Mouse (Mus musculus) olfactory bulb, adult 2 months (tissue): Measurements from ENCODE around the gene Myzap. TPM values are rescaled to one million over a fixed set of nuclear protein-coding genes. Genes with fewer than 3 reads are reported as not detected.
"Not testable (repeated sequence)": the region's sequence is repeated elsewhere in the genome, so short reads cannot be mapped to it uniquely, and the experiment has no call there.

ENCODE experiments used
- H3K27ac ChIP-seq: fragments of 200-500 bp; 2 replicates; pipeline ENCODE4 v1.5.1; 2012; ENCODE audit warnings: low read depth, low read length; ENCODE audit not compliant: insufficient read depth
- H3K4me1 ChIP-seq: fragments of 200-500 bp; 2 replicates; pipeline ENCODE4 v1.6.1; 2012; ENCODE audit warnings: low read length; ENCODE audit not compliant: control insufficient read depth, insufficient read depth
- H3K4me3 ChIP-seq: fragments of 200-500 bp; 2 replicates; pipeline ENCODE4 v1.5.1; 2012; ENCODE audit warnings: mild to moderate bottlenecking, low read depth, low read length, moderate library complexity; ENCODE audit not compliant: insufficient read depth
- CTCF ChIP-seq: fragments of 200-500 bp; IDR thresholded peaks from 2 replicates; pipeline ENCODE4 v1.5.1; 2012; ENCODE audit warnings: low read depth, mild to moderate bottlenecking, low read length, moderate library complexity; ENCODE audit not compliant: insufficient read depth
- POLR2A ChIP-seq: fragments of 200-500 bp; IDR thresholded peaks from 2 replicates; pipeline ENCODE4 v1.6.1; 2012; ENCODE audit warnings: mild to moderate bottlenecking, low read depth, low read length, moderate library complexity; ENCODE audit not compliant: insufficient read depth
- WGBS: fragments of 180-500 bp; shearing (Covaris S2); methylation state at CpG from one replicate; pipeline ENCODE4 v1.1.7; 2018; 5-methylcytosine and 5-hydroxymethylcytosine counted together
- polyA plus RNA-seq: library from polyadenylated mRNA; stranded (reverse); fragments of >200 nt; gene quantifications from 2 replicates; pipeline ENCODE4 v1.2.4, GENCODE M21; 2012; ENCODE audit warnings: low replicate concordance; ENCODE audit not compliant: missing spikeins, insufficient read depth, insufficient read length

The Myzap gene
- polyA plus RNA-seq, 1 experiment: not detected

GRCm38 (mm10) chr9:71624793-71625495 lies 32.8 kb upstream of the Myzap start:
- no peak overlapping the region for H3K27ac ChIP-seq
- H3K4me1 ChIP-seq: no peaks in the 10 kb centered on the region
- no peak overlapping the region for H3K4me3 ChIP-seq
- WGBS: 47% methylated on average over 10 of the region's 10 CpGs
- 0 out of 2 replicates have a peak, but pooled peaks have one; percentile 46 for TF ChIP-seq CTCF
- no peak for TF ChIP-seq POLR2A

GRCm38 (mm10) chr9:71623871-71624569 lies 31.9 kb upstream of the Myzap start:
- Histone ChIP-seq H3K4me3 (no peak overlapping the region), H3K27ac (no peak overlapping the region), H3K4me1 (no peaks in the 10 kb centered on the region)
- 33% methylated on average over 4 of the region's 4 CpGs for WGBS
- TF ChIP-seq CTCF: peak; percentile 40; the same call in 1 of the 2 replicates
- TF ChIP-seq POLR2A: no peak

- no peak overlapping the region for H3K27ac ChIP-seq
- 67% methylated on average over 3 of the region's 3 CpGs for WGBS
- H3K4me1 ChIP-seq: no peaks in the 10 kb centered on the region
- H3K4me3 ChIP-seq: no peak overlapping the region
- TF ChIP-seq POLR2A: no peak
- no peak for TF ChIP-seq CTCF
These were observed 30.4 kb upstream of the Myzap start for GRCm38 (mm10) chr9:71622593-71622992.

- TF ChIP-seq POLR2A (no peak), CTCF (no peak)
- no peaks in the 10 kb centered on the region for H3K4me1 ChIP-seq
- 90% methylated on average over 4 of the region's 4 CpGs for WGBS
- no peak overlapping the region for H3K4me3 ChIP-seq
- no peak overlapping the region for H3K27ac ChIP-seq
These were observed 29.8 kb upstream of the Myzap start for GRCm38 (mm10) chr9:71621968-71622367.

GRCm38 (mm10) chr9:71620116-71620515 lies 28.0 kb upstream of the Myzap start:
- H3K4me1 ChIP-seq, H3K27ac ChIP-seq, H3K4me3 ChIP-seq: not testable (repeated sequence)
- WGBS: 92% methylated on average over 5 of the region's 5 CpGs

GRCm38 (mm10) chr9:71617363-71617762 lies 25.2 kb upstream of the Myzap start:
- Histone ChIP-seq H3K4me3 (no peak overlapping the region), H3K27ac (no peak overlapping the region), H3K4me1 (no peaks in the 10 kb centered on the region)
- 65% methylated on average over 8 of the region's 8 CpGs for WGBS
- TF ChIP-seq CTCF (peak; percentile 19; the same call in 1 of the 2 replicates), POLR2A (no peak)

GRCm38 (mm10) chr9:71616185-71616584 lies 24.0 kb upstream of the Myzap start:
- WGBS: 5% methylated on average over 3 of the region's 3 CpGs
- no peak overlapping the region for H3K4me3 ChIP-seq
- no peak for TF ChIP-seq CTCF
- TF ChIP-seq POLR2A: no peak
- H3K4me1 ChIP-seq: no peaks in the 10 kb centered on the region
- H3K27ac ChIP-seq: no peak overlapping the region

GRCm38 (mm10) chr9:71614643-71615042 lies 22.5 kb upstream of the Myzap start:
- H3K27ac ChIP-seq: no peak overlapping the region
- WGBS: 28% methylated on average over 2 of the region's 2 CpGs
- no peaks in the 10 kb centered on the region for H3K4me1 ChIP-seq
- TF ChIP-seq CTCF: peak; percentile 42
- no peak for TF ChIP-seq POLR2A
- H3K4me3 ChIP-seq: no peak overlapping the region

- TF ChIP-seq CTCF (no peak), POLR2A (no peak)
- Histone ChIP-seq H3K4me3 (no peak overlapping the region), H3K27ac (no peak overlapping the region), H3K4me1 (no peaks in the 10 kb centered on the region)
- 94% methylated on average over 6 of the region's 6 CpGs for whole genome bisulfite sequencing
These were observed 20.8 kb upstream of the Myzap start for GRCm38 (mm10) chr9:71612981-71613380.
